Mouse (Mus musculus): ENCODE data around the gene 1700025G04Rik.

GRCm38 (mm10) chr1:151887126-151887525 lies 202.8 kb downstream of the 1700025G04Rik start:
- no peak for TF ChIP-seq CTCF (IDR thresholded peaks at IDR 0.05; ENCODE audit: extremely low read depth, insufficient read depth, low read length)
- TF ChIP-seq POLR2A (IDR thresholded peaks at IDR 0.05; ENCODE audit: extremely low read depth, insufficient read depth, low read length) = no peak

All from cortical plate, adult 2 months (tissue).